Mouse (Mus musculus) kidney, postnatal 0 days (tissue): ENCODE results near the gene Wfdc11. TPM values are rescaled to one million over a fixed set of nuclear protein-coding genes. Genes with fewer than 3 reads are reported as not detected.
"Not testable (repeated sequence)": the region's sequence is repeated elsewhere in the genome, so short reads cannot be mapped to it uniquely, and the experiment has no call there.

Experiments
- ATAC-seq: fragments of 200-750 bp; cut with Nextera tagmentation; replicated peaks from 2 replicates; pipeline ENCODE4 v1.8.0; 2017; ENCODE audit warnings: low read depth, moderate number of reproducible peaks, moderate TSS enrichment, moderate library complexity; ENCODE audit not compliant: low FRiP score
- DNase-seq: peaks from one replicate; pipeline ENCODE4 v3.0.0-alpha.2; 2016; ENCODE audit warnings: low spot score
- H3K27ac ChIP-seq: fragments of 300-500 bp; sonication (generic); 2 replicates; pipeline ENCODE4 v1.5.1; 2014; ENCODE audit warnings: mild to moderate bottlenecking
- H3K27me3 ChIP-seq: fragments of 300-500 bp; sonication (generic); 2 replicates; pipeline ENCODE4 v1.6.1; 2014; ENCODE audit warnings: low read length, mixed read lengths; ENCODE audit not compliant: insufficient read depth
- H3K36me3 ChIP-seq: fragments of 300-500 bp; sonication (generic); 2 replicates; pipeline ENCODE4 v1.6.1; 2014; ENCODE audit warnings: low read length, mixed read lengths; ENCODE audit not compliant: insufficient read depth
- H3K4me1 ChIP-seq: fragments of 300-500 bp; sonication (generic); replicated peaks from 2 replicates; pipeline ENCODE4 v1.6.1; 2014; ENCODE audit warnings: antibody characterized with exemption, low read length, mixed read lengths; ENCODE audit not compliant: insufficient read depth
- H3K4me2 ChIP-seq: fragments of 300-500 bp; sonication (generic); 2 replicates; pipeline ENCODE4 v1.6.1; 2014; ENCODE audit warnings: mild to moderate bottlenecking, low read length, moderate library complexity, mixed read lengths
- H3K4me3 ChIP-seq: fragments of 300-500 bp; sonication (generic); replicated peaks from 2 replicates; pipeline ENCODE4 v1.5.1; 2014; ENCODE audit warnings: low read depth, low read length
- H3K9ac ChIP-seq: fragments of 300-500 bp; sonication (generic); 2 replicates; pipeline ENCODE4 v1.6.1; 2014; ENCODE audit warnings: low read depth, low read length
- H3K9me3 ChIP-seq: fragments of 300-500 bp; sonication (generic); replicated peaks from 2 replicates; pipeline ENCODE4 v1.6.1; 2016; ENCODE audit warnings: low read length, inconsistent platforms, mixed read lengths
- CTCF ChIP-seq: IDR thresholded peaks from 2 replicates; pipeline ENCODE4 v1.5.1; 2016; ENCODE audit warnings: antibody characterized with exemption, low read depth, mild to moderate bottlenecking, moderate library complexity
- WGBS: fragments of 180-500 bp; shearing (Covaris S2); extraction: QIAGEN DNeasy Blood & Tissue Kit; methylation state at CpG from one replicate; pipeline ENCODE4 v1.1.7; 2014; 5-methylcytosine and 5-hydroxymethylcytosine counted together
- polyA plus RNA-seq: library from polyadenylated mRNA; unstranded; fragments of >200 nt; fragmentation: Nextera tagmentation; extraction: Ambion mirVana; gene quantifications from 2 replicates; pipeline ENCODE4 v1.2.1, GENCODE M21; 2015

Wfdc11 gene
- polyA plus RNA-seq: not detected in 2 replicates

DNA sequence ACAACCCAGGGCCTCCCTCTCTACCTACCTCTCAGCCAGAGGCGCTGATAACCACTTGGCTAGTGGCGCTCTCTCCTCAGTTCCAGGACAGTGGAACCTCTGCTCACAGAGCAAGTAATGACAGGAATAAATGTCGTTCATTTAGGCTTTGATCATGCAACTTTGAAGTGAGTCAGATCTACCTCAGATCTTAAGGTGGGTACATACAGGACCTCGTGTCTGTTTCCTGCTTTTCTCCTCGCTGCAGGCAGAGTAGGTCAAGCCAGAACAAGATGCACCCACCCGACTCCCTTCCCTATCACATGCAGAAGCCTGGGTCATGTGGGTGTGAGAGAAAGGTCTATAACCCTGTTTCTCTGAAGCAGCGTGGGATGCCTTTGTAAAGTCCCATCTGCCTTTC, at the start of gene Wfdc11:
TSS of gene Wfdc11 (minus strand) at position 101 of the 400 bp plus-strand sequence.
- 58% methylated on average over 7 of the region's 7 CpGs for WGBS
- Histone ChIP-seq H3K4me1 (no peaks in the 10 kb centered on the region), H3K36me3 (no peaks in the 10 kb centered on the region), H3K9ac (no peak within 1 kb of the TSS), H3K27ac (no peak within 1 kb of the TSS), H3K4me3 (no peak within 1 kb of the TSS), H3K9me3 (no peaks in the 10 kb centered on the region), H3K4me2 (no peak within 1 kb of the TSS), H3K27me3 (no peaks in the 10 kb centered on the region)
- TF ChIP-seq CTCF: no peak
- ATAC-seq: no peak
- no peak for DNase-seq

DNA sequence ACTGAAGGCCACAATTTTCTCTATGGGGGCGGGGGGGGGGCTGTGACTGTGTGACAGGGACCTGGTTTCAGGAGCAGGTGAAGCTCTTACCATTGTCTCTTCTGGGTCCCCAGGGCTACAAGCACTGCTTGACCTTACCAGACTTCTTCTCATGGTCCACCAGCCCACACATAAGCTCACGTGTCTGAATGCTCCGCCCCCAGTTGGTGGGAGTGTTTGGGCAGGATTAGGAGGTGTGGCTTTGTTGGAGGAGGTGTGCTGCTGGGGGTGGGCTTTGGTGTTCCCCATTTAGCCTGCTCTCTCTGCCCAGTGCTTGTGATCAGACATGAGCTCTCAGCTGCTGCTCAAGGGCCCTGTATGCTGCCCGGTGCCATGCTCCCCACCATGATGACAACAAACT, 49.4 kb upstream of the Wfdc11 start:
- H3K36me3 ChIP-seq: no peaks in the 10 kb centered on the region
- ATAC-seq: no peak
- H3K4me2 ChIP-seq: no peak overlapping the region
- no peak for DNase-seq
- no peaks in the 10 kb centered on the region for H3K4me1 ChIP-seq
- H3K4me3 ChIP-seq: no peak overlapping the region
- H3K27ac ChIP-seq: no peak overlapping the region
- no peak overlapping the region for H3K9ac ChIP-seq
- TF ChIP-seq CTCF: no peak
- no peaks in the 10 kb centered on the region for H3K9me3 ChIP-seq
- no peaks in the 10 kb centered on the region for H3K27me3 ChIP-seq
- 60% methylated on average over 4 of the region's 4 CpGs for WGBS

DNA sequence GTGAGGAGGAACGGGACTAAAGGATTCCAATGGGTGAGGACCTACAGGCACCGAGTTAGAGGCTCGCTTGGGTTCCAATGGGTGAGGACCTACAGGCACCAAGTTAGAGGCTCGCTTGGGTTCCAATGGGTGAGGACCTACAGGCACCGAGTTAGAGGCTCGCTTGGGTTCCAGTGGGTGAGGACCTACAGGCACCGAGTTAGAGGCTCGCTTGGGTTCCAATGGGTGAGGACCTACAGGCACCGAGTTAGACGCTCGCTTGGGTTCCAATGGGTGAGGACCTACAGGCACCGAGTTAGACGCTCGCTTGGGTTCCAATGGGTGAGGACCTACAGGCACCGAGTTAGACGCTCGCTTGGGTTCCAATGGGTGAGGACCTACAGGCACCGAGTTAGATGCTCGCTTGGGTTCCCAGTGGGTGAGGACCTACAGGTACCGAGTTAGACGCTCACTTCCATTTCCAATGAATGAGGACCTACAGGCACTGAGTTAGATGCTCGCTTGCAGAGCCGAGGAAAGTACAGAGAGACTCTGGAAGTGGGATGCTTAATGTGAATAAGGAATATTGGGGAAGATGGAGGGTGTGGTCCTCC, 42.4 kb upstream of the Wfdc11 start:
- not testable (repeated sequence) for H3K27ac ChIP-seq, ATAC-seq, H3K4me1 ChIP-seq, H3K9me3 ChIP-seq, DNase-seq, H3K27me3 ChIP-seq, H3K36me3 ChIP-seq, H3K9ac ChIP-seq, H3K4me3 ChIP-seq, H3K4me2 ChIP-seq
- 87% methylated on average over 20 of the region's 23 CpGs for WGBS

DNA sequence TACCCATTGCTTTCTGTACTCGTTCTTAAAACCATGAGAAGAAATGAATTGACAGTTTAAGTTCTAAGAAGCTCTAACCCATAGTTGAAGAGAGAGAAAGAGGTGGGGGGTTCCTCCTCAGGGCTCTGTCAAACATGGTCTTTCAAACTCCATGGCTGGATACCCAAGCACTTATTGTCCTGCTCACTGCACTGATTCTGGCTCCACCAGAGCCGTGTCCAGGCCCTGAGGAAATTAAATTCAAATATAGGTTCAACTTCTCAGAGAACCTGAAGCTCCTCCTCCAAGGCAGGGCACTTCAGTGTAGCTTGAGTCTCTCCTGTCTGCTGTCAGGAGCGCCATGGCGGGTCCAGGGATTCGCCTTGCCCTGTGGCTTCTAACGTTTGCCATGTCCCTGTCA, 41.1 kb upstream of the Wfdc11 start, which contains the start of gene Spint5:
TSS of gene Spint5 (plus strand) at position 301 of the 400 bp plus-strand sequence.
- Histone ChIP-seq H3K9ac (no peak within 1 kb of the TSS), H3K27ac (no peak within 1 kb of the TSS), H3K9me3 (no peaks in the 10 kb centered on the region), H3K4me3 (no peak within 1 kb of the TSS), H3K36me3 (no peaks in the 10 kb centered on the region), H3K4me2 (no peak within 1 kb of the TSS), H3K27me3 (no peaks in the 10 kb centered on the region), H3K4me1 (no peaks in the 10 kb centered on the region)
- ATAC-seq (no peak), DNase-seq (no peak)
- TF ChIP-seq CTCF: no peak
- 75% methylated on average over 6 of the region's 6 CpGs for WGBS

DNA sequence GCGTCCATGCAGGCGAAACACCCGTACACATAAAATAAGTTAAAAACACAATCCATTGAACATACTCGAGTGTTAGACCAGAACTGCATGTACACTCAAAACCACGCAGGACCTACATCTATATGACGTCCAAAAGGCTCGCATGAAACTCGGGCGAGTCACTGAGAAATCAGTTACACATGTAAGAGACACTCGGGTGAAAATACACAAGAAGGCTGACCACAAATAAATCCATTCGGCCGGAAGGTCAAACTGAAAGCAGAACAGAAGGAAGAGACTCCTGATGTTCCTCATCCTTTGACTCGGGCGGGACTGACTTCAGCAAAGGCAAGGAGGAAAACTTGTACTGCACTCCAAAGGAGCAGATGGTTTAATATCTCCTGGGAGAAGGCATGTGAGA, 32.1 kb upstream of the Wfdc11 start:
- H3K4me1 ChIP-seq: no peaks in the 10 kb centered on the region

DNA sequence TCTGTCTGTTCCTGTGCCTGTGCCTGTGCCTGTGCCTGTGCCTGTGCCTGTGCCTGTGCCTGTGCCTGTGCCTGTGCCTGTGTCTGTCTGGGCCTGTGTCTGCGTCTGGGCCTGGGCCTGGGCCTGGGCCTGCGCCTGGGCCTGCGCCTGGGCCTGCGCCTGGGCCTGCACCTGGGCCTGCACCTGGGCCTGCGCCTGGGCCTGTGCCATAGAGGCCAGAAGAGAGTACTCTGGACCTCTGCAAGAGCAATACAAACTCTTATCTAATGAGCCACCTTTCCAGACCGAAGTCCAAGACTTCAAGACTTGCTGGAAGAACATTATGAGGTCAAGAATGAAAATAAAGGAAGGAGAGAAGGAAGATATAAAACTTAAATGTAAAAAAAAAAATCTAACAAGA, 31.4 kb upstream of the Wfdc11 start:
- H3K4me2 ChIP-seq: no peak overlapping the region
- no peaks in the 10 kb centered on the region for H3K9me3 ChIP-seq
- WGBS: 92% methylated on average over 6 of the region's 6 CpGs
- H3K36me3 ChIP-seq: no peaks in the 10 kb centered on the region
- H3K9ac ChIP-seq: no peak overlapping the region
- TF ChIP-seq CTCF: no peak
- H3K4me3 ChIP-seq: no peak overlapping the region
- H3K27me3 ChIP-seq: no peaks in the 10 kb centered on the region
- DNase-seq (no peak), ATAC-seq (no peak)
- H3K27ac ChIP-seq: no peak overlapping the region
- no peaks in the 10 kb centered on the region for H3K4me1 ChIP-seq

More for the DNA sequence above, 32.1 kb upstream of the Wfdc11 start:
- TF ChIP-seq CTCF: no peak
- WGBS: 81% methylated on average over 14 of the region's 14 CpGs
- Histone ChIP-seq H3K4me3 (no peak overlapping the region), H3K4me2 (no peak overlapping the region), H3K27ac (no peak overlapping the region), H3K27me3 (no peaks in the 10 kb centered on the region), H3K36me3 (no peaks in the 10 kb centered on the region), H3K9me3 (no peaks in the 10 kb centered on the region), H3K9ac (no peak overlapping the region)
- ATAC-seq: no peak
- no peak for DNase-seq

DNA sequence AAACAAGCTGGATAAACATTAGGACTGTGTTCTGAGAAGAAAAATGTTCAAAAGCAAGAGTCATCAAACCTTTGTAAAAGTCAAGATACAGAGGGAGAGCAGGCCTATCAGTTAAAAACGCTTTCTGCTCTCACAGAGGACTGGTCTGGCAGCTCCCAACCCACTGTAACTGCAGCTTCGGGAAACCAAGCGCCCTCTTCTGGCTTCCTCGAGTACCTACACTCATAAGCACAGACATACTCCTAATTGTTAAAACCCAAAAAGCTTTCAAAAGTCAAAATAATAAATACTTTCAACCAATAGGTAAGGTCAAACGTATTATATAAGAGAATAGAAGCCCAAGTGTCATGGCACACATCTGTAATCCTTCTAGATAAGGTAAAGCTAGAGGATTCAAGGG, 30.3 kb upstream of the Wfdc11 start:
- ATAC-seq (no peak), DNase-seq (no peak)
- Histone ChIP-seq H3K4me1 (no peaks in the 10 kb centered on the region), H3K27me3 (no peaks in the 10 kb centered on the region), H3K4me2 (no peak overlapping the region), H3K36me3 (no peaks in the 10 kb centered on the region), H3K4me3 (no peak overlapping the region), H3K27ac (no peak overlapping the region), H3K9me3 (no peaks in the 10 kb centered on the region), H3K9ac (no peak overlapping the region)
- 84% methylated on average over 5 of the region's 5 CpGs for whole genome bisulfite sequencing
- no peak for TF ChIP-seq CTCF
